Mouse (Mus musculus) heart, embryonic 16.5 days (tissue): ENCODE data around the gene Sh3bp4. TPM values are rescaled to one million over a fixed set of nuclear protein-coding genes. Genes with fewer than 3 reads are reported as not detected.

Experiments used
- ATAC-seq: fragments of 200-750 bp; cut with Nextera tagmentation; replicated peaks from 2 replicates; pipeline ENCODE4 v1.8.0; 2017; ENCODE audit warnings: moderate number of reproducible peaks; ENCODE audit not compliant: insufficient read depth, low FRiP score; ENCODE audit errors: extremely low read depth
- H3K27ac ChIP-seq: fragments of 300-500 bp; sonication (generic); 2 replicates; pipeline ENCODE4 v1.5.1; 2014; ENCODE audit warnings: mild to moderate bottlenecking, low read length, control low read depth, moderate library complexity
- H3K27me3 ChIP-seq: fragments of 300-500 bp; sonication (generic); 2 replicates; pipeline ENCODE4 v1.6.1; 2014; ENCODE audit warnings: low read length, mixed read lengths; ENCODE audit not compliant: control insufficient read depth, insufficient read depth
- H3K36me3 ChIP-seq: fragments of 300-500 bp; sonication (generic); 2 replicates; pipeline ENCODE4 v1.6.1; 2014; ENCODE audit not compliant: control insufficient read depth, insufficient read depth
- H3K4me1 ChIP-seq: fragments of 300-500 bp; sonication (generic); 2 replicates; pipeline ENCODE4 v1.6.1; 2014; ENCODE audit warnings: low read length, mixed read lengths; ENCODE audit not compliant: control insufficient read depth, insufficient read depth
- H3K4me2 ChIP-seq: fragments of 300-500 bp; sonication (generic); 2 replicates; pipeline ENCODE4 v1.6.1; 2014; ENCODE audit warnings: low read depth, mild to moderate bottlenecking, control low read depth, low read length
- H3K4me3 ChIP-seq: fragments of 300-500 bp; sonication (generic); 2 replicates; pipeline ENCODE4 v1.5.1; 2014; ENCODE audit warnings: mild to moderate bottlenecking, control low read depth, low read length
- H3K9ac ChIP-seq: fragments of 300-500 bp; sonication (generic); 2 replicates; pipeline ENCODE4 v1.6.1; 2014; ENCODE audit warnings: low read length, control low read depth
- H3K9me3 ChIP-seq: fragments of 300-500 bp; sonication (generic); replicated peaks from 2 replicates; pipeline ENCODE4 v1.6.1; 2016; ENCODE audit warnings: low read length; ENCODE audit not compliant: control insufficient read depth
- whole genome bisulfite sequencing: fragments of 180-500 bp; shearing (Covaris S2); extraction: QIAGEN DNeasy Blood & Tissue Kit; methylation state at CpG from one replicate; pipeline ENCODE4 v1.1.7; 2014; 5-methylcytosine and 5-hydroxymethylcytosine counted together
- polyA plus RNA-seq: library from polyadenylated mRNA; unstranded; fragments of >200 nt; fragmentation: Nextera tagmentation; extraction: Ambion mirVana; gene quantifications from 2 replicates; pipeline ENCODE4 v1.2.1, GENCODE M21; 2015

Sh3bp4 gene
- polyA plus RNA-seq, 1 experiment from 2014 or later: 19.2 TPM

DNA sequence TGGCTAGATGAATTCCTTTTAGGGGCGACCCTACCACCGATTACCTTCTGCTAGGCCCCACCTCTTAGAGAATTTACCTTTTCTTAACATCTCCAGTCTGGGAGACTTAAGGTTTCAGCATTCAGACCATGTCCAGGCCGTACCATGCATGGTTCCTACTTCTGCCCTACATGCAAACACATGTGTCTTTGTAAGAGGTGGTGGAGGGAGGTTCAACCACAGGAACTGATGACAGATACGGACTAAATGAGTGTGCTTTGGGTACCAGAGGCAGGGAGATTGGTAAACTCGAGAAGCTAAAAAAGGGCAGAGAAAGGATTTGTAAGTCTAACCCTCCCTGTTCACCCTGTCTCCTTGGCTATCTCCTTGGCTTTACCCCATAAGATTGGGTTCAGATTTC is 23.5 kb downstream of the Sh3bp4 start:
- Histone ChIP-seq H3K9ac (no peak overlapping the region), H3K27me3 (no peaks in the 10 kb centered on the region), H3K4me2 (no peak overlapping the region), H3K27ac (peak overlapping the region; percentile 86), H3K4me1 (peaks cover 67% of the 10 kb centered on the region), H3K4me3 (no peak overlapping the region), H3K36me3 (no peaks in the 10 kb centered on the region), H3K9me3 (no peaks in the 10 kb centered on the region)
- WGBS: 64% methylated on average over 5 of the region's 5 CpGs
- ATAC-seq: no peak

DNA sequence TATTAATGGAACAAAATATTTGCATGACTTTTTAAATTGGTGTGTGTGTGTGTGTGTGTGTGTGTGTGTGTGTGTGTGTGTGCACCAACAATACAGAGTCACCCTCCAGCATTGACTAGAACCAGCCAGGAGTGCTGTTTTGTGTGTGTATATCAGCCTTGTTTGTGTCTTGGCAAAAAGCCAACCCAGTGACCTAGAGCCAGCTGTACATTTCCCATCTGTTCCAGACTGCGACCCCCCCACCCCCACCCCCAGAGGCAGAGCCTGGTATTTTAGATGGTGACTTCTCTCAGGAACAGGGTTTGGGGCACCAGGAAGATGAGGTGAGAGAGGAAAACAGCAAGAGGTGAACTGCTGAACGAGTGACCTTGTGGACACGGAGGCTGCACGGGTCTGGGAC is 24.2 kb downstream of the Sh3bp4 start:
- no peaks in the 10 kb centered on the region for H3K27me3 ChIP-seq
- H3K9me3 ChIP-seq: no peaks in the 10 kb centered on the region
- H3K27ac ChIP-seq: peak overlapping the region; percentile 6
- WGBS: 46% methylated on average over 4 of the region's 4 CpGs
- no peak overlapping the region for H3K4me3 ChIP-seq
- H3K4me1 ChIP-seq: peaks cover 59% of the 10 kb centered on the region
- no peak overlapping the region for H3K4me2 ChIP-seq
- H3K9ac ChIP-seq: no peak overlapping the region
- no peak for ATAC-seq
- no peaks in the 10 kb centered on the region for H3K36me3 ChIP-seq

- Histone ChIP-seq H3K27ac (no peak overlapping the region), H3K36me3 (no peaks in the 10 kb centered on the region), H3K27me3 (no peaks in the 10 kb centered on the region), H3K9ac (no peak overlapping the region), H3K9me3 (no peaks in the 10 kb centered on the region), H3K4me2 (no peak overlapping the region), H3K4me3 (no peak overlapping the region), H3K4me1 (peaks cover 45% of the 10 kb centered on the region)
- no peak for ATAC-seq
- 41% methylated on average over 14 of the region's 14 CpGs for WGBS
These were observed 25.6 kb downstream of the Sh3bp4 start for GRCm38 (mm10) chr1:89095642-89096424.

GRCm38 (mm10) chr1:89102231-89103003 is 32.2 kb downstream of the Sh3bp4 start:
- H3K4me2 ChIP-seq: peak overlapping the region; percentile 51
- H3K9me3 ChIP-seq: no peaks in the 10 kb centered on the region
- peak overlapping the region; percentile 62 for H3K9ac ChIP-seq
- 38% methylated on average over 14 of the region's 15 CpGs for WGBS
- peak; percentile 80 for ATAC-seq
- H3K4me1 ChIP-seq: peaks cover 45% of the 10 kb centered on the region
- no peaks in the 10 kb centered on the region for H3K36me3 ChIP-seq
- no peaks in the 10 kb centered on the region for H3K27me3 ChIP-seq
- H3K4me3 ChIP-seq: peak overlapping the region; percentile 12; the same call in 1 of the 2 replicates
- peak overlapping the region; percentile 96 for H3K27ac ChIP-seq

- H3K27ac ChIP-seq: peak overlapping the region; percentile 96
- no peaks in the 10 kb centered on the region for H3K9me3 ChIP-seq
- H3K9ac ChIP-seq: peak overlapping the region; percentile 62; the same call in 1 of the 2 replicates
- peak overlapping the region; percentile 51 for H3K4me2 ChIP-seq
- no peaks in the 10 kb centered on the region for H3K27me3 ChIP-seq
- no peaks in the 10 kb centered on the region for H3K36me3 ChIP-seq
- H3K4me3 ChIP-seq: no peak overlapping the region
- no peak for ATAC-seq
- H3K4me1 ChIP-seq: peaks cover 50% of the 10 kb centered on the region
- WGBS: 34% methylated on average over 3 of the region's 3 CpGs
These were observed 32.7 kb downstream of the Sh3bp4 start for GRCm38 (mm10) chr1:89103004-89103263.

DNA sequence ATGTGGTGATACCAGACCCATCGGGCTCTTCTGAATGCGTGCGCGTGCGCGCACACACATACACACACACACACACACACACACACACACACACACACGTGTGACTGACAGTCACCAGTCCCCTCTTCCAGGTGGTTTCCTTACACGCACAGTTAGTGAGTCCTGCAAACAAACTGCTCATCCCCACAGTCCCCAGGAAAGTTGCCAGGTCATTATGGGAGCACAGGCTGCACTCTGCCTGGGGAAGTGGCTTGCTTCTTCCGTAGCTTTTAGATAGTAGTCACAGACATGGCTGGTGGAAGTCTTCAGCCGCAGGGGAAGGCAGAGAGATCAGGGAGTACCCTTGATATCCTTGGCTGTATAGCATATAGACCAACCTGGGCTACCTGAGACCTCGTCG is 33.3 kb downstream of the Sh3bp4 start:
- H3K4me3 ChIP-seq: no peak overlapping the region
- H3K36me3 ChIP-seq: no peaks in the 10 kb centered on the region
- 63% methylated on average over 12 of the region's 12 CpGs for WGBS
- peak overlapping the region; percentile 0; the same call in 1 of the 2 replicates for H3K9ac ChIP-seq
- H3K4me1 ChIP-seq: peaks cover 56% of the 10 kb centered on the region
- no peaks in the 10 kb centered on the region for H3K9me3 ChIP-seq
- H3K27ac ChIP-seq: peak overlapping the region; percentile 96
- no peak for ATAC-seq
- H3K4me2 ChIP-seq: no peak overlapping the region
- H3K27me3 ChIP-seq: no peaks in the 10 kb centered on the region

DNA sequence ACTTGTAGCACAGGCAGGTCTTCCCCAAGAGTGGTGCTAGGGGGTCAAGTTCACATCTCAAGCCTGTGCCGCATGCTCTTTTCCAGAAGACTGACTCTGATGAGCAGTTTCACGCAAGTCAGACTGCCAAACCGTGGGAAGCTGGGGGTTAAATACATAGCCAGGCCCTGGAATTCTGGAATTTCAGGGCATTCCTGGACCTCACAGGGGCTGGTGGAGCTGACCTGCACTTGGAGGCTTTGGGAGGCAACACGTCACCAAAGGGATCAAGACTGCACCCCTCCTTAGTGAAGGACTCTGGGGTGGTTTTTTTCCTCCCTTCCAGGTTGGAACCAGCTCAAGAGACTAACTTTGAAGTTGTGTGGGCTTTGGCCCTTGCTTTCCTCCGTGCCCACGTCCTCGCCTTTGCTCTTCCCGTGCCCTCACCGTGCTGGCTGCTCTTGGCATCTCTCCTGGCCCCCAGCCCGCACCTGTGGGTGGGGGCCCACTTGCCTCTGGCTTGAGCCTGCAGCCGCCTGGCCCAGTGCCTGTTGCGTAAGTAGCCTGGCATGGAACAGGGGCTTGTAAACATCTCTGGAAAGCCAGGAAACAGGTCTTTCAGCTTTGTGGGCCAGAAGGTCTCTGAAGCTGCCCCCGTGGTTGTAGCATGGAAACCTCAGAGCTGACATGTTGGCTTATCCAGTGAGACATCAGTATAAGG is 34.0 kb downstream of the Sh3bp4 start:
- Histone ChIP-seq H3K4me1 (peaks cover 63% of the 10 kb centered on the region), H3K9me3 (no peaks in the 10 kb centered on the region), H3K4me2 (no peak overlapping the region), H3K36me3 (no peaks in the 10 kb centered on the region), H3K27me3 (no peaks in the 10 kb centered on the region), H3K9ac (peak overlapping the region; percentile 23; the same call in 1 of the 2 replicates), H3K27ac (peak overlapping the region; percentile 96), H3K4me3 (no peak overlapping the region)
- ATAC-seq: no peak
- WGBS: 44% methylated on average over 13 of the region's 13 CpGs

DNA sequence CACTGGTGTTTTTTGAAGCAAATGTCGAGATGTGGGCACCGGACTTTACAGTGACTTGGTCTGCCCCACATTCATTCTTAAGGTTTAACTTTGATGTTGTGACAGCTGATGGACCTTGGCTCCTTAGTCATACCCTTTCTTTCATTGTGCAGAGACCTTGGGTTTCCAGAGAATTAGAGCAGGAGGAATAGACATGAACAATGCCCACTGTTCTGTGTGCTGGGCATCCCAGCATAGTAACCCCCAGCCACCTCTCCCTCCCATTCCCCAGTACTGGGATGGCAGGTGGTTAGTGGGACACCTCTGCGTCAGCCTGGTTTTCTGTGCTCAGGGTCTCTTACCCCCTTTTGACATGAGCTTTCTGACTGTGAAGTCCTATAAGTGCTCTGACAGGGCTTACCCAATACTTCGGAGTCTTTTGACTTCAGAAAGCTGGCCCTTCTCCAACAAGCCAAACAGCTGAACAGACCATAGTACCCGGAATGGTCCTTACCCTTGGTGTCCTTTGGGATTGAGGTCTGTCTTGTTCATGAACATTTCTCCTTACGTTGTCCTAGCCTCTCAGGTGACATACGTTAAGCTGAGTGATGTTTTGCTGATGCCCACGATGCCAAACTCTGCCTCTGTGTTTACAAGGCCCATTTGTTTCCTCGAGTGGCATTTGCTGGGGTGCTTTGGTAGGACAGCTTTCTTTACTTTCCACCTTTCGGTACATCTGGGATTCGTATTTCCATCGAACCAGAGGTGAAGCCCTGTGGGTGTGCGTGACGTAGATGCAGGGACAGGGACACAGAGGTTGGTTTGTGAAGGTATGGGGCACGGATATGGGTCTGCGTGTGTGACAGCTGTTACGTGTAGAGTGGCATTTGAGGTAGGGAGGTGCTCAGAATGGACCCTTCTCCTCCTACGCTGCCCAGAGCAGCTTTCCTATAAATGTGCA is 35.9 kb downstream of the Sh3bp4 start:
- H3K9me3 ChIP-seq: no peaks in the 10 kb centered on the region
- H3K4me3 ChIP-seq: no peak overlapping the region
- H3K4me2 ChIP-seq: no peak overlapping the region
- H3K9ac ChIP-seq: no peak overlapping the region
- H3K36me3 ChIP-seq: no peaks in the 10 kb centered on the region
- ATAC-seq: no peak
- peaks cover 80% of the 10 kb centered on the region for H3K4me1 ChIP-seq
- WGBS: 80% methylated on average over 18 of the region's 18 CpGs
- H3K27me3 ChIP-seq: no peaks in the 10 kb centered on the region
- H3K27ac ChIP-seq: no peak overlapping the region
